Mouse (Mus musculus) intestine, postnatal 0 days (tissue): ENCODE data around the gene Sh3bp5. TPM values are rescaled to one million over a fixed set of nuclear protein-coding genes. Genes with fewer than 3 reads are reported as not detected.

ENCODE experiments used
- ATAC-seq: fragments of 200-750 bp; cut with Nextera tagmentation; 2 replicates; pipeline ENCODE4 v1.8.0; 2017; ENCODE audit warnings: mild to moderate bottlenecking, moderate TSS enrichment, moderate library complexity
- H3K27ac ChIP-seq: fragments of 300-500 bp; sonication (generic); 2 replicates; pipeline ENCODE4 v1.5.1; 2014; ENCODE audit warnings: mild to moderate bottlenecking, low read depth, low read length, moderate library complexity
- H3K27me3 ChIP-seq: fragments of 300-500 bp; sonication (generic); replicated peaks from 2 replicates; pipeline ENCODE4 v1.6.1; 2014; ENCODE audit warnings: low read length, mixed read lengths; ENCODE audit not compliant: control insufficient read depth, insufficient read depth
- H3K36me3 ChIP-seq: fragments of 300-500 bp; sonication (generic); 2 replicates; pipeline ENCODE4 v1.6.1; 2014; ENCODE audit warnings: mild to moderate bottlenecking, moderate library complexity; ENCODE audit not compliant: control insufficient read depth, insufficient read depth
- H3K4me1 ChIP-seq: fragments of 300-500 bp; sonication (generic); replicated peaks from 2 replicates; pipeline ENCODE4 v1.6.1; 2014; ENCODE audit warnings: antibody characterized with exemption, low read length, mixed read lengths; ENCODE audit not compliant: control insufficient read depth, insufficient read depth
- H3K4me2 ChIP-seq: fragments of 300-500 bp; sonication (generic); replicated peaks from 2 replicates; pipeline ENCODE4 v1.6.1; 2014; ENCODE audit warnings: low read depth, mild to moderate bottlenecking, moderate library complexity
- H3K4me3 ChIP-seq: fragments of 300-500 bp; sonication (generic); 2 replicates; pipeline ENCODE4 v1.5.1; 2014; ENCODE audit warnings: low read depth, low read length
- H3K9ac ChIP-seq: fragments of 300-500 bp; sonication (generic); 2 replicates; pipeline ENCODE4 v1.6.1; 2014; ENCODE audit warnings: mild to moderate bottlenecking, low read depth, low read length
- H3K9me3 ChIP-seq: fragments of 300-500 bp; sonication (generic); 2 replicates; pipeline ENCODE4 v1.6.1; 2016; ENCODE audit warnings: mixed run types; ENCODE audit not compliant: control insufficient read depth
- CTCF ChIP-seq: sonication (generic); IDR thresholded peaks from 2 replicates; pipeline ENCODE4 v1.5.1; 2016; ENCODE audit warnings: low read depth, mild to moderate bottlenecking, control low read depth, antibody characterized with exemption, moderate library complexity
- WGBS: fragments of 180-500 bp; shearing (Covaris S2); extraction: QIAGEN DNeasy Blood & Tissue Kit; methylation state at CpG from one replicate; pipeline ENCODE4 v1.1.7; 2014; 5-methylcytosine and 5-hydroxymethylcytosine counted together
- polyA plus RNA-seq: library from polyadenylated mRNA; unstranded; fragments of >200 nt; fragmentation: Nextera tagmentation; extraction: Ambion mirVana; gene quantifications from 2 replicates; pipeline ENCODE4 v1.2.1, GENCODE M21; 2015

Sh3bp5 gene
- polyA plus RNA-seq, 1 experiment from 2014 or later, result 12.4 TPM

DNA sequence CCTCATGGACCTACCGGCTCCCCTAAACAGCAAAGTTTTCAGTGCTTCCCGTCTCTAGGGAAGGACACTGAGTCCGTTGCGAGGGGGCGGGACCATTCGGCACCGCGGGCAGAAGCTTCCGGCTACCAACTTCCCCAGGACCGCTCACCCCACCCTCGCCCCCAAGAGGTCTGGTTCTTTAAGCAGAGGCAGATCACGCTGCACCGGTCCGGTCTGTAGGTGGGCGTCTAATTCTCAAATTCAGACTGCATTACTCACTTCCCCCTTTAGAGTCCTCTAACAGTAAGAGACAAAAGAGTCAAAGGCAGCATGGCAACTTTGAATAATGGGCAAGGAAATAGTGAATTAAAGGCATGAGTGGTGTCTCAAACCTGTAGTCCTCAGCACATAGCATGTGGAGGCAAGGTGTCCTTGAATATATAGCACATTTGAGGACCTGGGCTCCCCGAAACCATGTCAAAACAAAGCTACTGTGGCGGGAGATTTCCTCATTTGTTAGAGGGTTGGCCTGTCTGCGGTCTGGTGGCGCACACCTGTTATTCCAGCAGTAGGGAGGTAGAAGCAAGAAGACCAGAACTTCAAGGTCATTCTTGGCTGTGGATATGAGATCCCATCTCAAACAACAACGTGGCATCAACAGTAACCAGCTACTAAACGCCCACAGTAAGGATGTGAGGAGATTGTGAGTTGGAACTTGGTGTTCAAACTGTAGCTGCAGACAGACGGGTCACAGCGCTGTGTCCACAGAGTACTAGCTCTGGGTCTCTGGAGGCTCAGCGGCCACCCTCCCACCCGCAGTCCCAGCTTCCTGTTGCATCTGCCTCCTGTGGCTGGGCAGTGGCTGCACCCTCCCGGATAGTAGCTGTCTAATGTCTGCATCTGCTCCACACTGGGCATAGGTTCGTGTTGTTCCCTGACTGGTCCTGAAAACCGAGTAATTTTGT, 111.8 kb downstream of the Sh3bp5 start, which contains the start of gene Dnah1:
Gene Dnah1 (minus strand): TSS at position 48 of the 944 bp plus-strand sequence.
- H3K27ac ChIP-seq, result no peak within 1 kb of the TSS
- 0 out of 2 replicates have a peak, but pooled peaks have one; percentile 13 for ATAC-seq
- TF ChIP-seq CTCF, result no peak
- H3K4me2 ChIP-seq, result peak within 1 kb of the TSS; percentile 67
- no peaks in the 10 kb centered on the region for H3K27me3 ChIP-seq
- peak within 1 kb of the TSS; percentile 25 for H3K4me3 ChIP-seq
- H3K4me1 ChIP-seq, result no peaks in the 10 kb centered on the region
- WGBS, result 31% methylated on average over 28 of the region's 28 CpGs
- no peaks in the 10 kb centered on the region for H3K36me3 ChIP-seq
- no peaks in the 10 kb centered on the region for H3K9me3 ChIP-seq
- 0 out of 2 replicates have a peak within 1 kb of the TSS, but pooled peaks have one; percentile 32 for H3K9ac ChIP-seq

DNA sequence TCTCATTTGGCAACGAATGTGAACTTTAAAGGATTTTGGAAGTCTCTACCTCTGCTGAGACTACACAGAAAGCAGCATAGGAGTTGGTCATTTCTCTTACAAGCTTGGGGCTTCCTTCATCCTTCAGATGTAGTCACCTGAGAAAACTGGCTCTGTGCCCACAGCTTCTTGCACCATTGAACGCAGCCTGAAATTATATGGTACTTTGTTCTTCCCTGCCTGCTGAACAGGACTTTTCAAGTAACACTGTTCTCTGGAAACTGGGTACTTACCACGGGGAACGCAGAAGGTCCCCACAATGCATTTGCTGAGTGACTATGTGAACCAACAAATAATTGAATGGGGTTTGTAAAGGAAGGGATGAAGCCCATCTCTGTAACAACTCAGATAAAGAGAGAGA, 112.7 kb downstream of the Sh3bp5 start:
- Histone ChIP-seq H3K4me2 (peak overlapping the region; percentile 67), H3K4me3 (peak overlapping the region; percentile 25), H3K9ac (no peak overlapping the region), H3K27ac (no peak overlapping the region), H3K9me3 (no peaks in the 10 kb centered on the region), H3K27me3 (no peaks in the 10 kb centered on the region), H3K36me3 (no peaks in the 10 kb centered on the region), H3K4me1 (no peaks in the 10 kb centered on the region)
- no peak for ATAC-seq
- no peak for TF ChIP-seq CTCF
- 62% methylated on average over 4 of the region's 4 CpGs for whole genome bisulfite sequencing

DNA sequence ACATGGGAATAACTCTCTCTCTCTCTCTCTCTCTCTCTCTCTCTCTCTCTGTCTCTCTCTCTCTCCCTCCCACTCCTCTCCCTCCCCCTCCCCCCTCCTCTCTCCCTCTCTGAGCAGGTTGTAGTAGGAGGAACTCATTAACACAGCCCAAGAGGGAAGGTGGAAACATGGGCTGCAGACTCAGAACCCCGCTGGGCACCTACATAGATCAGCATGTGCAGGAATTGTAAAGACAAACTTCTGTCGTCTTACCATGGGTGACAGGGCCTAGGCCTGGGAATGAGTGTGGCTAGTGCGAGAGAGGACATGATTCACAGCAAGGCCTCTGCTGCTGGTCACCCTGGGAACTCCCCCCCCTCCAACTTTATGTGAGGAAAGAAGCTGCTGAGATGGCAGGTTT, 113.7 kb downstream of the Sh3bp5 start:
- Histone ChIP-seq H3K9me3 (no peaks in the 10 kb centered on the region), H3K36me3 (no peaks in the 10 kb centered on the region), H3K4me3 (no peak overlapping the region), H3K4me2 (no peak overlapping the region), H3K27me3 (no peaks in the 10 kb centered on the region), H3K4me1 (no peaks in the 10 kb centered on the region), H3K9ac (no peak overlapping the region), H3K27ac (no peak overlapping the region)
- ATAC-seq, result no peak
- WGBS, result 86% methylated on average over 3 of the region's 3 CpGs
- no peak for TF ChIP-seq CTCF

DNA sequence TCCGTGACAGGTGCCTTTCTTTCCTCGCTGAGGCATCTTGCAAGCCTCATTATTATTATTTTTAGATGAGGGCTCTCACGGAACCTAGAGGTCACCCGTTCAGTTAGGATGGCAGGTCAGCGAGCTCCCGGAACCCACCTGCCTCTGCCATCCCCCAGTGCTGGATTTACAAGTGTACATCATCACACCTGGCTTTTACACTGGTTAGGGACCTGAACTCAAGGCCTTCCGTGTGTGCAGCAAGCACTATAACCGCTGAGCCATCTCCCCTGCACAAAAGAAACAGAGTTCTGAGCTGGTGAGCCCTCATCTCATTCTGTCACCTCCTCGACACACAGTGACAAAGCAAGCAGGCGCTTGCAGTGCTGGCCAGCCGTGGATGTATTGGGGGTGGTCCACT, 114.7 kb downstream of the Sh3bp5 start:
- Histone ChIP-seq H3K27ac (no peak overlapping the region), H3K4me3 (no peak overlapping the region), H3K4me1 (no peaks in the 10 kb centered on the region), H3K4me2 (no peak overlapping the region), H3K9ac (no peak overlapping the region), H3K9me3 (no peaks in the 10 kb centered on the region), H3K36me3 (no peaks in the 10 kb centered on the region), H3K27me3 (no peaks in the 10 kb centered on the region)
- no peak for ATAC-seq
- TF ChIP-seq CTCF, result no peak
- 92% methylated on average over 11 of the region's 11 CpGs for WGBS

DNA sequence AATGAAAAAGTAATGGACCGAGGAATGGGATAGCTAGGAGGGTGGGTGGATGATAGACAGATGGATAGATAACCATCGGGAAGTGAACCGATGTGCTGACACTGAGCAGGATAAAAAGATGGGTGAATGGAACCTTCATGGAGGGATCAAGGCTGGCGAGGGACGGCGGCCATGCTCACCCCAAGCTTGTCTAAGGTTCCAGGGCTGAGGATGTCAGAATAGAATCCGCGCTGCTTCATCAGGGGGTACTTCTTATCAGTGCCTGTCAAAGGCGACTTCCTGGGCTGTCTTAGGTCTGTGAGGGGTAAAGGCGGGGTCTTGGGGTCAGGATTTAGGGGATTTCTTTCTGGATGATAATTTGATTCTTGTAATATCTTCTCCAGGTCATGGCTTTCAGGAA, 116.3 kb downstream of the Sh3bp5 start:
- Histone ChIP-seq H3K36me3 (no peaks in the 10 kb centered on the region), H3K27me3 (no peaks in the 10 kb centered on the region), H3K4me1 (no peaks in the 10 kb centered on the region), H3K4me3 (no peak overlapping the region), H3K27ac (no peak overlapping the region), H3K4me2 (no peak overlapping the region), H3K9ac (no peak overlapping the region), H3K9me3 (no peaks in the 10 kb centered on the region)
- no peak for TF ChIP-seq CTCF
- 82% methylated on average over 10 of the region's 10 CpGs for WGBS
- ATAC-seq, result no peak

DNA sequence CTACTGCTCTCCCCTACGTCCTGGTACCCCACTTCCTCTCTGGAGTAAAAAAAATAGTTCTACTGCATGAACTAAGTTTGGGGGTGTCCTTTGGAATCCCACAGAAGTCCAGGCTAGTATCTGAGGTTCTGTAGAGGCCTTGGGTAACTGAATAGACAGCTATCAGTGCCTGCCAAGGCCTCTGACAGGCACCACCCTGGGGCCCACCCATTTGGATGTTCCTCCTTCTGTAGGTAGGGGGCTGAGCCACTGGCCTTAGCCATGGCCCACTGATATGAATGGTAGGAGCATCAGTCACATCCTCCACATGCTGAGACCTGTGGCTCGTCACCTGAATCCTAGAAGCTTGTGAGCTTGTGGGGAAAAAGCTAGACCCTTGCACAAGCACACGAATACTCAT, 118.1 kb downstream of the Sh3bp5 start:
- TF ChIP-seq CTCF, result no peak
- 81% methylated on average over 3 of the region's 3 CpGs for WGBS
- H3K9me3 ChIP-seq, result no peaks in the 10 kb centered on the region
- H3K4me3 ChIP-seq, result no peak overlapping the region
- H3K36me3 ChIP-seq, result no peaks in the 10 kb centered on the region
- no peaks in the 10 kb centered on the region for H3K4me1 ChIP-seq
- ATAC-seq, result no peak
- no peaks in the 10 kb centered on the region for H3K27me3 ChIP-seq
- H3K9ac ChIP-seq, result no peak overlapping the region
- H3K27ac ChIP-seq, result no peak overlapping the region
- no peak overlapping the region for H3K4me2 ChIP-seq
